Mouse (Mus musculus): Measurements from ENCODE around the gene Sft2d1.

- TF ChIP-seq CTCF (IDR thresholded peaks at IDR 0.05; ENCODE audit: low read depth, low read length) (no peak), POLR2A (IDR thresholded peaks at IDR 0.05; ENCODE audit: extremely low read depth, insufficient read depth, low read length) (no peak)
Measured at GRCm38 (mm10) chr17:8311751-8312150, 849 bp downstream of the Sft2d1 start.

All from liver, adult 2 months (tissue).